Mouse (Mus musculus) midbrain, embryonic 15.5 days (tissue): ENCODE measurements at regions not wholly inside any gene's neighbourhood (a gene's known extent, or its start where the extent isn't known, plus 50 kb on each side); places are given as distances from the start of the nearest gene placed in this dataset.

Experiments
- ATAC-seq: fragments of 200-750 bp; cut with Nextera tagmentation; replicated peaks from 2 replicates; pipeline ENCODE4 v1.8.0; 2017; ENCODE audit warnings: moderate TSS enrichment
- H3K27ac ChIP-seq: fragments of 300-500 bp; sonication (generic); 2 replicates; pipeline ENCODE4 v1.5.1; 2015; ENCODE audit warnings: mild to moderate bottlenecking, inconsistent platforms
- H3K27me3 ChIP-seq: fragments of 300-500 bp; sonication (generic); replicated peaks from 2 replicates; pipeline ENCODE4 v1.6.1; 2015; ENCODE audit warnings: inconsistent platforms
- H3K36me3 ChIP-seq: fragments of 300-500 bp; sonication (generic); replicated peaks from 2 replicates; pipeline ENCODE4 v1.6.1; 2015; ENCODE audit warnings: inconsistent platforms
- H3K4me1 ChIP-seq: fragments of 300-500 bp; sonication (generic); 2 replicates; pipeline ENCODE4 v1.6.1; 2015; ENCODE audit warnings: inconsistent platforms
- H3K4me2 ChIP-seq: fragments of 300-500 bp; sonication (generic); 2 replicates; pipeline ENCODE4 v1.6.1; 2015; ENCODE audit warnings: inconsistent platforms, mild to moderate bottlenecking, moderate library complexity
- H3K4me3 ChIP-seq: fragments of 300-500 bp; sonication (generic); 2 replicates; pipeline ENCODE4 v1.5.1; 2015; ENCODE audit warnings: mild to moderate bottlenecking, inconsistent platforms
- H3K9ac ChIP-seq: fragments of 300-500 bp; sonication (generic); 2 replicates; pipeline ENCODE4 v1.6.1; 2015; ENCODE audit warnings: mild to moderate bottlenecking, inconsistent platforms
- H3K9me3 ChIP-seq: fragments of 300-500 bp; sonication (generic); 2 replicates; pipeline ENCODE4 v1.6.1; 2016; ENCODE audit warnings: inconsistent platforms
- WGBS: fragments of 180-500 bp; shearing (Covaris S2); methylation state at CpG from one replicate; pipeline ENCODE4 v1.1.7; 2015; ENCODE audit warnings: mixed read lengths; 5-methylcytosine and 5-hydroxymethylcytosine counted together

DNA sequence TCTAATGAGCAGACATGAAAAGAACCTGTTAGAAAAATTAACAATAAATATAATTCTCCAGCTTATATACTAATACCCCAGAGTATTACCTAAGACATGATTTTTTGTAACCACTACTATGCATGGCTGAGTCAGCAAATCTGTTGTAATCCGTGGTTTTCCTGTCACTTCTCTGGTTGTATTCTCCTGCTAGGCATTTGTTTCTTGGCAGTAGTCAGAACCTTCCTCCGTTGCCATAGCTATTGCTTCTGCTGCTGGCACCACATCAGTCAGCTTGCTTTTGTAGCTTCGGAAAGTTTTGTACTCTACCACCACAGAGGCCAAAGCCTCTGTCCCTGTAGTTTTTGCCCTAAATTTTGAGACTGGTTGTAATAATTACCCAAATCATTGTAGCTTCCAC, 381.4 kb upstream of the Dph6 start:
- Histone ChIP-seq H3K27ac (no peak overlapping the region), H3K9ac (no peak overlapping the region), H3K4me1 (no peaks in the 10 kb centered on the region), H3K36me3 (no peaks in the 10 kb centered on the region), H3K4me2 (no peak overlapping the region), H3K27me3 (no peaks in the 10 kb centered on the region), H3K9me3 (no peaks in the 10 kb centered on the region), H3K4me3 (no peak overlapping the region)
- 53% methylated on average over 3 of the region's 3 CpGs for WGBS
- ATAC-seq: no peak

DNA sequence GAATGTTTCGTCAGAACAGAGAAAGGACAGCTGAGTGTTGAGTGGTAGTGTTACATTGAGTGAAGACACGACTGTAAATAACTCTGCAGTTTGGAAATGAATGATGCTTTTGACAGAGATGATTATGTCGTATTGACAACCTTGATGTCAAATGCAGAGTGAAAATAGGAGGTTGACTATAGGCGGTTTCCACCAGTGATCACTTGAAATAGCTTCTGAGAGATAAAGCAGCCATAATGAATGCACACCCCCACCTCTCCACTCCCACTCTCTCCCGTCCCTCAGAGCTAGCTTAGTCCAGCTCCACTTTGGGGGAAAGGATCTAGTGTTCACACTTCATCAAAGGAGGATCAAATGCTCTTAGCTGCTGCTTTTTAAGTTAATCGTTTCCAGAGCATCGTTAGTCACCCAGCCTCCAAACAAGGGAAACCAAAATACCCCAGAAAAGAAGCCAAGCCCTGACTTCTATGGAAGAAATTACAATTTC, 387.6 kb upstream of the Dph6 start:
- no peaks in the 10 kb centered on the region for H3K36me3 ChIP-seq

DNA sequence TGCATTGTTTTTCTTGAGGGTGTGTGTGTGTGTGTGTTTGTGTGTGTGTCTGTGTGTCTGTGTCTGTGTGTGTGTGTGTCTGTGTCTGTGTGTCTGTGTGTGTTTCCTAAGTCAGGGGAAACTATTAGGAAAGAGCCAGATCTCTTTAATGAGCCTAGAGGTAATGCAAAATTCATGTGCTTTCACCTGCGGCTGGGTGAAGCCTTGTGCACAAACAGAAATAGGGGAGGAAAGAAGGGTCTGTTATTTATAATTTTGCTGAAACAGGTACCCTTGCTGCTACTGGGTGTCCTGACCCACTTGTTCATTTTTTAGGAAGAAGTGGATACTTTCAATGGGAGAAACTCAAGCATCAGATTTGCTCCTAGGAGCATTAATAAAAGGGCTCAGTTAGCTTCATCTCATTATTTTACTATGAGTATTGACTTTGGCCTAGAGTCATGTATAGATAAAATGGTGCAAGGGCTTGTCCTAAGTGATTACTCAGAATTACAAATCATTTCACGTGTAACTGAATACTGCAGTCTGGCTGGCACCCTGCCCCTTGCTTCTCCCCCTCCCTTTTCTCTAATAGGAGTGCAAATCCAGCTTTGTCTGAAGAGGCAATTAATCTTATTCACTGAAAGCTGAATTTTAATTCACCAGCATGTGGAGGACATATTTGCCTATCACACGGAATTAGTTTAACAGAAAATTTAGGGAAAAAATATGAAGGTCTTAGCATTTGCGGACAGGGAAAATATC, 401.7 kb upstream of the Dph6 start:
- no peaks in the 10 kb centered on the region for H3K9me3 ChIP-seq
- H3K27me3 ChIP-seq: no peaks in the 10 kb centered on the region
- WGBS: 41% methylated on average over 4 of the region's 4 CpGs
- peaks cover 7% of the 10 kb centered on the region; the same call in 1 of the 2 replicates for H3K4me1 ChIP-seq
- no peak overlapping the region for H3K27ac ChIP-seq
- H3K9ac ChIP-seq: no peak overlapping the region
- H3K4me3 ChIP-seq: no peak overlapping the region
- H3K4me2 ChIP-seq: no peak overlapping the region; the same call in 1 of the 2 replicates
- peak; percentile 85 for ATAC-seq
- no peaks in the 10 kb centered on the region for H3K36me3 ChIP-seq

More for the DNA sequence above, 387.6 kb upstream of the Dph6 start:
- ATAC-seq: no peak
- Histone ChIP-seq H3K27ac (no peak overlapping the region), H3K9ac (no peak overlapping the region), H3K27me3 (no peaks in the 10 kb centered on the region), H3K4me1 (no peaks in the 10 kb centered on the region), H3K4me3 (no peak overlapping the region), H3K4me2 (no peak overlapping the region), H3K9me3 (no peaks in the 10 kb centered on the region)
- WGBS: 50% methylated on average over 7 of the region's 7 CpGs

DNA sequence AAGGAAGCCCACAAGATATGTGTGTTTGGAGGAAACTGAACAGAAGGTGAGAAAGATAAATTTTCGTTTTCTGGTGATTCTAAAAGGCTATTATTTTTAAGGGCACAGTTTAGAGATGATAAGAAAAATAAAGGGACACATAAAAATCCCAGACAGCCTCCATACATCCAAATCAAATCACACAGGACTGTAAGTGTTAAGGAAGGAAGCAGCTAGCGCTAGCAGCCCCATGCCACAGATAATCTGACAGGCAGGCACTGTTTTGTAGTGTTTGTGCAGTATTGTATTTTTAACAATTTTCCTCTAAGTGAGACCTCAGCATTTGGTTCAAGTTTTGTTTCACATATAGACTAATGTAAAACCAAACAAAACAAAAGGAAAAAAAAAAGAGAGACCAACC, 402.4 kb upstream of the Dph6 start:
- Histone ChIP-seq H3K9me3 (no peaks in the 10 kb centered on the region), H3K27me3 (no peaks in the 10 kb centered on the region), H3K4me1 (peaks cover 7% of the 10 kb centered on the region; the same call in 1 of the 2 replicates), H3K36me3 (no peaks in the 10 kb centered on the region), H3K4me3 (no peak overlapping the region), H3K4me2 (no peak overlapping the region), H3K9ac (no peak overlapping the region), H3K27ac (no peak overlapping the region)
- no peak for ATAC-seq
- WGBS: 62% methylated on average over 2 of the region's 2 CpGs

DNA sequence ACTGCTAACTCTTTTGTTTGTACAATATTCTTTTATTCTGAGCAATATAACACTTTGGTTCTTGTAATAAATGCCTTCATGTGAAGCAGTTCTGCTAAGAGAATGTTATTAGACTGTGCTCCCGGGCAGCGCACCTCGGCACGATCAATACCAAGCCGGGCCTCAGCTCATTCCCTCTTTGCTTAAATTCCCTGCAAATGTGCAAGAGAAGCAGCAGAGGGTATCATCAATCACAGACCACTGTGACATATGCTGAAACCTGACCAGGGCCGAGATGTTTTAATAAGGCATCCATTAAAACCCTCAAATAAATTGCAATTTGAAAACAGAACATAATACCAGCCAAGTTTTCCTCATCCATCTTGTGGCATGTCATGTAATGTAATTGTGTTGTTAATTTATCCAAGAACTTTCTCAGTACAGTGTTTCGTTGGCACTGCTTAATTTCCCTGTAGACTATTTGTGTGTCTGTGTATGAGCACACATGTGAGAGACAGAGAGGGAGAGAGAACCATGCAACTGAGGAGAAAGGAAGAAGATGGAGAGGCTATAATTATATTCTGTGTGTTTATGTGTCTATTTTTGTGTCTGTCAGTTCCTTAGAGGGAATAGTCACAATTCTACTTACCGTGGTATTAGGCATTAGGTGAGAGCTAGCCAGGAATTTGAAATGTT, 412.9 kb upstream of the Dph6 start:
- no peak overlapping the region for H3K9ac ChIP-seq
- H3K36me3 ChIP-seq: no peaks in the 10 kb centered on the region
- no peaks in the 10 kb centered on the region for H3K4me1 ChIP-seq
- no peak for ATAC-seq
- WGBS: 77% methylated on average over 8 of the region's 8 CpGs
- no peaks in the 10 kb centered on the region for H3K9me3 ChIP-seq
- H3K4me3 ChIP-seq: no peak overlapping the region
- no peak overlapping the region for H3K4me2 ChIP-seq
- H3K27ac ChIP-seq: no peak overlapping the region
- no peaks in the 10 kb centered on the region for H3K27me3 ChIP-seq

DNA sequence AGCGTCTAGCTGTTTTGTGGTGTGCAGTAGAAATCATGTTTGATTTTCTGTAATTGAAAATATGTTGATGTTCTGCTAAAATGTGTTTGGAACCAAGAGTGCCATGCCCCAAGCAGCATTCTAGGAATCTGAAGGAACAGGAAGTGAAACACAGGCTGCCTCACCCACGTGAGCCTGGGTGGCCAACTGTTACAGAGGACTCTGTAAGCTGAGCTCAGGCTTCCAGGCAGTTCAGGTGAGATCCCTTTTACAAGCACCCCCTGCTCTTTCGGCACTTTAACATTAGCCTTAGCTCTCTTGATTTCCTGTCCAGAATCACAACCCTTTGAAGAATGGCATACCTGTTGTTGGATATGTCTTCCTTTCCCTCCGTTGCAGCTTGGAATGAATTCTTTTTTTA, 414.9 kb upstream of the Dph6 start:
- no peak overlapping the region for H3K9ac ChIP-seq
- H3K9me3 ChIP-seq: no peaks in the 10 kb centered on the region
- ATAC-seq: peak; percentile 70; the same call in 1 of the 2 replicates
- no peaks in the 10 kb centered on the region for H3K36me3 ChIP-seq
- H3K27me3 ChIP-seq: no peaks in the 10 kb centered on the region
- H3K27ac ChIP-seq: no peak overlapping the region
- 71% methylated on average over 4 of the region's 4 CpGs for WGBS
- H3K4me3 ChIP-seq: no peak overlapping the region
- no peaks in the 10 kb centered on the region for H3K4me1 ChIP-seq
- H3K4me2 ChIP-seq: no peak overlapping the region

DNA sequence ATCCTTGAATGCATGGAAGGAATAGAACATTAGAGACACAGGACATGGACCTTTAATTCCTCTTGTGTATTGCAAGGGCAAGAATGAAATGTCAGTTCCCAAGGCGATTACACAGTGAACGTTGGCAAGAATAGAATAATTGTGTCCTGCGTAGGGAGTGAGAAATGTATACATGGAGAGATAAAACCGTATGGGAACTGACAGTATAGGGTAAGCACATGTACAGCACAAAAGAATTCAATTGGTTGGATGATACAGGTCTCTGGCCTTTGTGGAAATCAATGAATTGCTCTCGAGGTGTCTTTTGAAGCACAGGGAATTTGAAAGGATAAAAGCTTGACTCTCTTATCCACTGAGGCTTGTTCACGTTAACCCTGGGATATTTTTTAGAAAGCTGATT, 415.4 kb upstream of the Dph6 start:
- peak; percentile 88 for ATAC-seq
- WGBS: 47% methylated on average over 6 of the region's 6 CpGs
- no peak overlapping the region for H3K4me3 ChIP-seq

DNA sequence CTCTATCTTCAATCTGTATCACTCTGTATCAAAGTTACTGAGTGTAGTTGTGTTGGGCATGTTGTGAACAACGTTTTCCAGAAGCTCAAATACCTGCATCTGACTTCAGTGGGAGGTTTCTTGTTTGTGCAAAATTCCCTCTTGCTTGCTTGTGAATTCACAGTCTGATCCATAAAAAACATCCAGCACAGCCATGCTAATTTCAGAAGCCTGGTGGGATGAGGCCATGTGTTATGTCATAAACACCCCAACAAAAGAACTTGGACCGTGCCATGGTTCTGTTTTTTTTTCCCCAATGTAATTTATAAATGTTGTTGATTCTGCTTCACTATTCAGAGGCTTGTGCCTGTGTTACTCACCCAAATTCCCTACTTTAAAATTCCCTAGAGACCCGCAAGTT, 415.9 kb upstream of the Dph6 start:
- H3K36me3 ChIP-seq: no peaks in the 10 kb centered on the region
- H3K9me3 ChIP-seq: no peaks in the 10 kb centered on the region
- H3K27me3 ChIP-seq: no peaks in the 10 kb centered on the region
- no peak overlapping the region for H3K4me3 ChIP-seq
- no peak overlapping the region for H3K9ac ChIP-seq
- no peak for ATAC-seq
- no peak overlapping the region for H3K4me2 ChIP-seq
- no peak overlapping the region for H3K27ac ChIP-seq
- WGBS: 78% methylated on average over 3 of the region's 3 CpGs
- no peaks in the 10 kb centered on the region for H3K4me1 ChIP-seq

More for the DNA sequence above, 415.4 kb upstream of the Dph6 start:
- no peaks in the 10 kb centered on the region for H3K9me3 ChIP-seq
- H3K4me1 ChIP-seq: no peaks in the 10 kb centered on the region
- H3K36me3 ChIP-seq: no peaks in the 10 kb centered on the region
- no peak overlapping the region for H3K4me2 ChIP-seq
- no peak overlapping the region for H3K27ac ChIP-seq
- no peak overlapping the region for H3K9ac ChIP-seq
- no peaks in the 10 kb centered on the region for H3K27me3 ChIP-seq

DNA sequence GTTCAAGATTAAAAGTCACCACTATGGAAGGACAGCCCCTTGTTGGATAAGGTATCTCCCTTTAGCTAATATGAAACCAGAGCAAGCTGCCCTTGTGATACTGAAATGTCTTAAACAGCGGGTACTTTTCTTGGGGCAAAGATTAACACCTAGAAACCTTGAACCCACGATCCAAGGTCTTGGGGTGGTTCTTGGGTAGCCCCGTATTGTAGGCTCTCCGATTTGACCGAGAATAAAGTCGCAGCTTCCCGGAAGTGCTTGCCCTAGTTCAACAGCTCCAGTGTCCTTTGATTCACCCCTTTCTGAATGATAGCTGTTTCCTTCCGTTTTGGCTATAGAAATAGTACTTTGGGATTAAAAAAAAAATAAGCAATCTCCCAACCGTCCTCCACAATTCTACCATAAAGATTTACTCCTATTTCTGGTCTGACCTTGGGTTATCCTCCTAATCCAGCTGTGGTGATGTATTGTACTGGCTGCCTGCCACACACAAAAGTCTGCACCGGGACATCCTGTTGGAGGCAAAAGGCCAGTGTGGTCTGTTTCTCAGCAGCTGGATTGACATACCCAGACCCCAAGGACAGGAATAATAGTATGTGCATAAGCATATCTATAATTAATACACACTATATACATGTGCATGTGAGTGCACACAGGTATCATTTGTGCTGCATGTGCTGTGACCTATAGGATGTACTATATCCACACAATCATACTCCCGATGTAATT, 427.0 kb upstream of the Dph6 start:
- no peak for ATAC-seq
- Histone ChIP-seq H3K27ac (no peak overlapping the region), H3K9me3 (no peaks in the 10 kb centered on the region), H3K27me3 (no peaks in the 10 kb centered on the region), H3K4me3 (no peak overlapping the region), H3K4me1 (no peaks in the 10 kb centered on the region), H3K4me2 (no peak overlapping the region), H3K9ac (no peak overlapping the region), H3K36me3 (no peaks in the 10 kb centered on the region)
- WGBS: 86% methylated on average over 11 of the region's 11 CpGs

DNA sequence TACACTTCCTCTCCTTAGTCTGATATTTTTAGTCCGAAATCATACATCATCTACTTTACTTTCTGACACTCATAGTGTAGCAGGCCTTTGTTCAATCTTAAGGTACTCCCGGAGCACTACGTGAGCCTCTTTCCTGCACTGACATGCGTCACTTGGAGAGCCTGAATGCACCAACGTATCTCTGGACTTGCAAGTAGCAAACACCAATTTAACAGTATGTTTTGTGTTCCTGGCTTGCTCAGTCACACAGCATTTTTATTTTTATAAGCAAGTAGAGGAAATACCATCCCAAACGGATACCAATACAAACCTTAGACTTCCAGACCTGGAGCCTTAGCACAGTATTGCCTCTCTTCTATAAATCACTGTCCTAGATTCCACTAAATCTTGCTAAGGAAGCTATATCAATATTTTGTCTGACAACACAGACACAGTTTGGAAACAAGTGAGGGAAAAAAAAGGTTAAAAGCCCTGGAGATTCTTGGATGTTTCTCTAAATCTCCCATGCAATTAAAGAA, 427.6 kb upstream of the Dph6 start:
- no peak overlapping the region for H3K9ac ChIP-seq
- no peak overlapping the region for H3K4me3 ChIP-seq
- no peak overlapping the region for H3K4me2 ChIP-seq
- H3K9me3 ChIP-seq: no peaks in the 10 kb centered on the region
- H3K36me3 ChIP-seq: no peaks in the 10 kb centered on the region
- no peaks in the 10 kb centered on the region for H3K4me1 ChIP-seq
- no peak overlapping the region for H3K27ac ChIP-seq
- 82% methylated on average over 6 of the region's 6 CpGs for WGBS
- H3K27me3 ChIP-seq: no peaks in the 10 kb centered on the region
- ATAC-seq: no peak

DNA sequence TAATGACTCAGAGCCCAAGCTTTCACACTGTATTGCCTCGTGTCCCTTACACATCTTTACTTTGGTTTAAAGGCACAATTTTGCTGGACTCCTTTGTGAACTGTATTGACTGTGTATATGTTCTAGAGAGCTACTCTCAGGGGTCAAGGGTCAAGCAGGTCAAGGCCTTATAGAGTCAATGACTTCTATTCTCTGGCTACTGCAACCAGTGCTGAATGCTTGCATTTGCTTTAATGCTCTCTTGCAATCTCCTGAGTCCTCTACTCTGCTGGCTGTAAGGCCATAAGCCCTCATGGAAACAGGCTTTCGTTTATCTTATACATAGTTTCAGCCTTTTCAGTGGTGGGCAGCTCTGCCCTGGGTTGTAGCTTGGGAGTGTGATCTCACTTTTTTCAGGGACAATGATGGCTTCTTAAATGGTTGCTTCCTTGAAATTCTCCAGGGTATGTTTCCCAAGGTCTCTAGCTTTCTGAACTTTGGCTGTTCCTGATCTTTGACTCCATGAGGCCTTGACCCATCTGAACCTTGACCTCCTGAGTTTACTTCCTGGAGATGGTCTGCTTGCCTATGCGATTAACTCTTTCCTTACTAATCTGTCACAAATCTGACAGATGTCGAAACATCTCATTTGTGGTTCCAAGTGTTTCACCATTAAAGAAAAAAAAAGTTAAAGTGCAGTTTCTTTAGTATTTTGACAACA, 433.8 kb upstream of the Dph6 start:
- no peak for ATAC-seq
- H3K9me3 ChIP-seq: no peaks in the 10 kb centered on the region
- H3K36me3 ChIP-seq: no peaks in the 10 kb centered on the region
- no peak overlapping the region for H3K27ac ChIP-seq
- no peak overlapping the region for H3K4me2 ChIP-seq
- H3K4me3 ChIP-seq: no peak overlapping the region
- H3K9ac ChIP-seq: no peak overlapping the region
- H3K4me1 ChIP-seq: no peaks in the 10 kb centered on the region
- H3K27me3 ChIP-seq: no peaks in the 10 kb centered on the region
- 78% methylated on average over 4 of the region's 4 CpGs for WGBS
